Mouse (Mus musculus) Patski (cell line): ENCODE measurements at regions not wholly inside any gene's neighbourhood (a gene's known extent, or its start where the extent isn't known, plus 50 kb on each side); places are given as distances from the start of the nearest gene placed in this dataset.
"Not testable (repeated sequence)": the region's sequence is repeated elsewhere in the genome, so short reads cannot be mapped to it uniquely, and the experiment has no call there.

Experiments used
- ATAC-seq: fragments of 100-300 bp; one replicate; pipeline ENCODE4 v1.8.0; 2021
- CTCF ChIA-PET: fragments of 350-600 bp; sonication (Branson Sonifier 250); formaldehyde crosslinking; loops from one replicate; lab custom pipeline; 2022; ENCODE audit warnings: inconsistent platforms; lab: Charles Lee
- POLR2A ChIA-PET: fragments of 350-600 bp; sonication (Branson Sonifier 250); formaldehyde crosslinking; loops from one replicate; lab custom pipeline; 2022; ENCODE audit warnings: antibody characterized with exemption, inconsistent platforms; lab: Charles Lee
- DNase-seq: peaks from one replicate; pipeline ENCODE4 v3.0.0-alpha.2; 2011; ENCODE audit warnings: low read depth, low spot score
- H3K27me3 ChIP-seq: fragments of 371-371 bp; one replicate; pipeline ENCODE4 v1.5.1; 2021
- CTCF ChIP-seq: fragments of 100-300 bp; IDR thresholded peaks from one replicate; pipeline ENCODE4 v1.5.1; 2021
- in situ Hi-C: fragments of 300-500 bp; cut with MboI; formaldehyde crosslinking; loops from 3 replicates; pipeline ENCODE4 v1.11.1; 2018; ENCODE audit warnings: low pct_unique_long_range_greater_than_20kb, mixed read lengths

- no peaks in the 10 kb centered on the region for H3K27me3 ChIP-seq
- in situ Hi-C loops, result no loop called here
- TF ChIP-seq CTCF, result no peak
- POLR2A ChIA-PET, result no interaction called here
- ATAC-seq, result no peak
- CTCF ChIA-PET, result no interaction called here
- DNase-seq, result no peak
Observed at GRCm38 (mm10) chr11:23079936-23080794, 72.8 kb downstream of the Fam161a start.

GRCm38 (mm10) chr11:23081616-23082015 is 74.3 kb downstream of the Fam161a start:
- DNase-seq, result no peak
- H3K27me3 ChIP-seq, result no peaks in the 10 kb centered on the region
- no peak for TF ChIP-seq CTCF
- in situ Hi-C loops, result no loop called here
- ATAC-seq, result no peak
- ChIA-PET POLR2A (no interaction called here), CTCF (no interaction called here)

- DNase-seq, CTCF ChIA-PET, POLR2A ChIA-PET, H3K27me3 ChIP-seq, ATAC-seq, in situ Hi-C loops: not testable (repeated sequence)
Observed at GRCm38 (mm10) chr11:23083811-23084210, 76.5 kb downstream of the Fam161a start.

- in situ Hi-C loops, result no loop called here
- peaks cover 4% of the 10 kb centered on the region for H3K27me3 ChIP-seq
- no peak for TF ChIP-seq CTCF
- no peak for ATAC-seq
- CTCF ChIA-PET, result interaction anchor here (1.7 kb wide), 1 partner anchor 10 kb away, joined by 4 read pairs; no protein-coding TSS in a partner anchor
- DNase-seq, result no peak
- POLR2A ChIA-PET, result no interaction called here
Observed at GRCm38 (mm10) chr11:23095287-23095686, 88.0 kb downstream of the Fam161a start.

GRCm38 (mm10) chr11:23095723-23096122 is 88.4 kb downstream of the Fam161a start:
- H3K27me3 ChIP-seq, DNase-seq, ATAC-seq, POLR2A ChIA-PET, in situ Hi-C loops: not testable (repeated sequence)
- CTCF ChIA-PET, result interaction anchor here (1.7 kb wide), 1 partner anchor 10 kb away, joined by 4 read pairs; no protein-coding TSS in a partner anchor

- CTCF ChIA-PET, result interaction anchor here (1.4 to 1.7 kb wide), 2 partner anchors 9 to 10 kb away, joined by 3 to 4 read pairs; no protein-coding TSS in a partner anchor
- POLR2A ChIA-PET, result interaction anchor here (0.9 kb wide), 1 partner anchor 13 kb away, joined by 6 read pairs; no protein-coding TSS in a partner anchor
Observed at GRCm38 (mm10) chr11:23096451-23097222, 89.3 kb downstream of the Fam161a start.

GRCm38 (mm10) chr11:23097223-23097490 is 89.8 kb downstream of the Fam161a start:
- no peak for ATAC-seq
- in situ Hi-C loops, result no loop called here
- peaks cover 4% of the 10 kb centered on the region for H3K27me3 ChIP-seq
- no peak for DNase-seq
- no peak for TF ChIP-seq CTCF
- POLR2A ChIA-PET, result interaction anchor here (0.9 kb wide), 1 partner anchor 13 kb away, joined by 6 read pairs; no protein-coding TSS in a partner anchor
- CTCF ChIA-PET, result interaction anchor here (1.4 kb wide), 1 partner anchor 11 kb away, joined by 3 read pairs; no protein-coding TSS in a partner anchor

More at GRCm38 (mm10) chr11:23096451-23097222, 89.3 kb downstream of the Fam161a start:
- DNase-seq (no peak), ATAC-seq (no peak)
- in situ Hi-C loops, result no loop called here
- peaks cover 4% of the 10 kb centered on the region for H3K27me3 ChIP-seq
- no peak for TF ChIP-seq CTCF

GRCm38 (mm10) chr11:23114636-23115035 is 107.3 kb downstream of the Fam161a start:
- ATAC-seq (no peak), DNase-seq (no peak)
- CTCF ChIA-PET, result no interaction called here
- POLR2A ChIA-PET, result no interaction called here
- peaks cover 10% of the 10 kb centered on the region for H3K27me3 ChIP-seq
- in situ Hi-C loops, result no loop called here
- no peak for TF ChIP-seq CTCF

GRCm38 (mm10) chr11:23120533-23121210 is 113.3 kb downstream of the Fam161a start:
- in situ Hi-C loops, result no loop called here
- CTCF ChIA-PET, result no interaction called here

GRCm38 (mm10) chr11:23124198-23124951 is 117.0 kb downstream of the Fam161a start:
- in situ Hi-C loops, result no loop called here
- no peak for DNase-seq
- no peak for TF ChIP-seq CTCF
- CTCF ChIA-PET, result interaction anchor here (0.8 kb wide), 1 partner anchor 24 kb away, joined by 3 read pairs; no protein-coding TSS in a partner anchor
- peaks cover 22% of the 10 kb centered on the region for H3K27me3 ChIP-seq
- POLR2A ChIA-PET, result no interaction called here
- no peak for ATAC-seq

More at GRCm38 (mm10) chr11:23120533-23121210, 113.3 kb downstream of the Fam161a start:
- no peak for ATAC-seq
- no peak for TF ChIP-seq CTCF
- POLR2A ChIA-PET, result no interaction called here
- H3K27me3 ChIP-seq, result peaks cover 3% of the 10 kb centered on the region
- no peak for DNase-seq
